Mouse (Mus musculus) small intestine, adult 2 months (tissue): ENCODE results near the gene Mfn2. TPM values are rescaled to one million over a fixed set of nuclear protein-coding genes. Genes with fewer than 3 reads are reported as not detected.

Experiments
- H3K27ac ChIP-seq: fragments of 200-500 bp; 2 replicates; pipeline ENCODE4 v1.5.1; 2012; ENCODE audit warnings: low read depth, low read length, control low read depth, inconsistent platforms; ENCODE audit not compliant: insufficient read depth
- H3K27me3 ChIP-seq: fragments of 200-500 bp; 2 replicates; pipeline ENCODE4 v1.6.1; 2012; ENCODE audit warnings: mild to moderate bottlenecking, moderate library complexity, low read length, inconsistent platforms; ENCODE audit not compliant: control insufficient read depth, insufficient read depth
- H3K36me3 ChIP-seq: fragments of 200-500 bp; 2 replicates; pipeline ENCODE4 v1.6.1; 2012; ENCODE audit warnings: mild to moderate bottlenecking, low read length, control low read depth, inconsistent platforms; ENCODE audit not compliant: control insufficient read depth, insufficient read depth
- H3K4me1 ChIP-seq: fragments of 200-500 bp; 2 replicates; pipeline ENCODE4 v1.6.1; 2012; ENCODE audit warnings: low read length, inconsistent platforms, mixed read lengths; ENCODE audit not compliant: control insufficient read depth, insufficient read depth, insufficient read length
- H3K4me3 ChIP-seq: fragments of 200-500 bp; 2 replicates; pipeline ENCODE4 v1.5.1; 2012; ENCODE audit warnings: low read depth, mild to moderate bottlenecking, control low read depth, inconsistent platforms, low read length, moderate library complexity
- CTCF ChIP-seq: fragments of 200-500 bp; IDR thresholded peaks from 2 replicates; pipeline ENCODE4 v1.5.1; 2012; ENCODE audit warnings: low read depth, mild to moderate bottlenecking, control low read depth, inconsistent platforms, low read length, moderate library complexity, mixed read lengths; ENCODE audit not compliant: insufficient replicate concordance, insufficient read length; ENCODE audit errors: extremely low read depth
- POLR2A ChIP-seq: fragments of 200-500 bp; IDR thresholded peaks from 2 replicates; pipeline ENCODE4 v1.6.1; 2012; ENCODE audit warnings: low read depth, mild to moderate bottlenecking, control low read depth, inconsistent platforms, low read length, moderate library complexity
- WGBS: fragments of 180-500 bp; shearing (Covaris S2); methylation state at CpG from one replicate; pipeline ENCODE4 v1.1.7; 2018; 5-methylcytosine and 5-hydroxymethylcytosine counted together
- polyA plus RNA-seq: library from polyadenylated mRNA; depleted of rRNA; stranded (reverse); fragments of >200 nt; gene quantifications from 2 replicates; pipeline ENCODE4 v1.2.3, GENCODE M21; 2012

Gene Mfn2
- polyA plus RNA-seq, 1 experiment = 72.8 TPM

GRCm38 (mm10) chr4:147918459-147919121 lies 14.1 kb upstream of the Mfn2 start:
- WGBS = 44% methylated on average over 7 of the region's 7 CpGs
- H3K4me3 ChIP-seq = no peak overlapping the region
- H3K27me3 ChIP-seq = no peaks in the 10 kb centered on the region

GRCm38 (mm10) chr4:147909486-147909885 lies 5.0 kb upstream of the Mfn2 start:
- Histone ChIP-seq H3K4me1 (peaks cover 5% of the 10 kb centered on the region; the same call in 1 of the 2 replicates), H3K36me3 (peaks cover 2% of the 10 kb centered on the region; the same call in 1 of the 2 replicates), H3K4me3 (no peak overlapping the region), H3K27ac (no peak overlapping the region), H3K27me3 (no peaks in the 10 kb centered on the region)
- 78% methylated on average over 5 of the region's 5 CpGs for WGBS
- TF ChIP-seq POLR2A (no peak), CTCF (no peak)

More at GRCm38 (mm10) chr4:147918459-147919121, 14.1 kb upstream of the Mfn2 start:
- peaks cover 3% of the 10 kb centered on the region; the same call in 1 of the 2 replicates for H3K36me3 ChIP-seq
- no peak for TF ChIP-seq POLR2A
- peak; percentile 32; the same call in 1 of the 2 replicates for TF ChIP-seq CTCF
- H3K27ac ChIP-seq = no peak overlapping the region
- no peaks in the 10 kb centered on the region for H3K4me1 ChIP-seq

- TF ChIP-seq CTCF (no peak), POLR2A (no peak)
- Histone ChIP-seq H3K36me3 (peaks cover 7% of the 10 kb centered on the region), H3K4me3 (no peak overlapping the region), H3K4me1 (peaks cover 11% of the 10 kb centered on the region), H3K27ac (peak overlapping the region; percentile 68; the same call in 1 of the 2 replicates), H3K27me3 (no peaks in the 10 kb centered on the region)
- 55% methylated on average over 5 of the region's 5 CpGs for whole genome bisulfite sequencing
Observed at GRCm38 (mm10) chr4:147906230-147906629, 1.7 kb upstream of the Mfn2 start.

GRCm38 (mm10) chr4:147905090-147905659 lies 671 bp upstream of the Mfn2 start:
- no peaks in the 10 kb centered on the region for H3K27me3 ChIP-seq
- H3K4me1 ChIP-seq = peaks cover 16% of the 10 kb centered on the region
- no peak for TF ChIP-seq POLR2A
- TF ChIP-seq CTCF = no peak
- peak overlapping the region; percentile 74 for H3K4me3 ChIP-seq
- under 1% methylated on average over 8 of the region's 8 CpGs for WGBS
- peaks cover 7% of the 10 kb centered on the region for H3K36me3 ChIP-seq
- H3K27ac ChIP-seq = peak overlapping the region; percentile 26; the same call in 1 of the 2 replicates

- H3K4me3 ChIP-seq = peak overlapping the region; percentile 68
- H3K36me3 ChIP-seq = peaks cover 18% of the 10 kb centered on the region
- H3K4me1 ChIP-seq = peaks cover 21% of the 10 kb centered on the region
- WGBS = 28% methylated on average over 3 of the region's 3 CpGs
- TF ChIP-seq CTCF (no peak), POLR2A (no peak)
- no peaks in the 10 kb centered on the region for H3K27me3 ChIP-seq
- peak overlapping the region; percentile 99 for H3K27ac ChIP-seq
Observed at GRCm38 (mm10) chr4:147903601-147904000, 903 bp downstream of the Mfn2 start.

GRCm38 (mm10) chr4:147902906-147903500 lies 1.5 kb downstream of the Mfn2 start:
- H3K4me3 ChIP-seq = peak overlapping the region; percentile 68
- WGBS = 41% methylated on average over 12 of the region's 12 CpGs
- no peaks in the 10 kb centered on the region for H3K27me3 ChIP-seq
- peak overlapping the region; percentile 99 for H3K27ac ChIP-seq
- peaks cover 21% of the 10 kb centered on the region for H3K4me1 ChIP-seq
- peaks cover 23% of the 10 kb centered on the region for H3K36me3 ChIP-seq
- TF ChIP-seq POLR2A (peak; percentile 38; the same call in 1 of the 2 replicates), CTCF (no peak)

GRCm38 (mm10) chr4:147900452-147900851 lies 4.1 kb downstream of the Mfn2 start:
- peaks cover 18% of the 10 kb centered on the region for H3K4me1 ChIP-seq
- H3K4me3 ChIP-seq = 0 out of 2 replicates have a peak overlapping the region, but pooled peaks have one; percentile 18
- H3K27me3 ChIP-seq = no peaks in the 10 kb centered on the region
- H3K36me3 ChIP-seq = peaks cover 44% of the 10 kb centered on the region
- 52% methylated on average over 7 of the region's 7 CpGs for WGBS
- peak overlapping the region; percentile 78 for H3K27ac ChIP-seq
- no peak for TF ChIP-seq CTCF
- TF ChIP-seq POLR2A = no peak; the same call in 1 of the 2 replicates
